Mouse (Mus musculus) cerebellum, postnatal 14 days (tissue): Measurements from ENCODE around the gene Cox10.

Experiments
- DNase-seq, 2 experiments: peaks; one replicate each; pipeline ENCODE4 v3.0.0; 2021; ENCODE audit warnings: mixed read lengths in 2 of 2

The Cox10 gene

DNA sequence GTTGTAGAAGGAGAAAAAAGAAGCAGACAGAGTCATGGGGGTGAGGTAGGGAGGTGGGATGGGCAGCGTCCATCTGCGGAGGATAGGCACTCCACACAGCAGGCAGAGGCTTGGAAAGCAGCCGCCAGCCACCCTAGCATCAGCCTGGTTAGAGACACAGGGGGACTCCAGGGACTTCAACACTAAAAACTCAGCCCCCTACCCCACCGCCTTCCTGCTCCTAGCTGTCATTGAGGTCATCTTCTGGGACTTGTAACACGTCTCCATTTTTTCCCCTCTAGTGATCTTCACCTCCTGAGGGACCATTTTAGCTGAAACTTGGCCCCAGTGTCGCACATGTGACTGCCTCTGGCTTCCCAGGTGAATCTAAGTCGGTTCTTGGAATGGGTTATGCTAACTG, 88.5 kb downstream of the Cox10 start:
- DNase-seq: no peak

DNA sequence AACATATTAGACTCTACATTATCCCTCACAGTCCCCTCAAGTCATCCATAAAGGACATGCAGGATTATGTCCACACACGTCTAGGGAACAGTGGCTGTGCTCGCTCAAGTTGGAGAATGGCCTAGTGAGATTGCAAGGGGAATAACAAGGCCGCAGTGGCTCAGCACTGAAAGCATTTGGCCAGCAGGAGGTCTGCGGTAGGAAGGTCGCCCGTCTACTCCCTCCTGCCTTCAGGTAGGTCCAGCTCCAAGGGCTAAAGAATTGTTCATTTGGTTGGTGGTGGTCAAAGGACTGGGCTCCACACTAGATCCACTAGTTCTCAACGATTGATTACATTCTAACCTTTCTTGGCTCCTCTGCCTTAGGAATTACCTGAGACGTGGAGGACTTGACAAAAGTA, 89.0 kb downstream of the Cox10 start:
- DNase-seq: no peak

DNA sequence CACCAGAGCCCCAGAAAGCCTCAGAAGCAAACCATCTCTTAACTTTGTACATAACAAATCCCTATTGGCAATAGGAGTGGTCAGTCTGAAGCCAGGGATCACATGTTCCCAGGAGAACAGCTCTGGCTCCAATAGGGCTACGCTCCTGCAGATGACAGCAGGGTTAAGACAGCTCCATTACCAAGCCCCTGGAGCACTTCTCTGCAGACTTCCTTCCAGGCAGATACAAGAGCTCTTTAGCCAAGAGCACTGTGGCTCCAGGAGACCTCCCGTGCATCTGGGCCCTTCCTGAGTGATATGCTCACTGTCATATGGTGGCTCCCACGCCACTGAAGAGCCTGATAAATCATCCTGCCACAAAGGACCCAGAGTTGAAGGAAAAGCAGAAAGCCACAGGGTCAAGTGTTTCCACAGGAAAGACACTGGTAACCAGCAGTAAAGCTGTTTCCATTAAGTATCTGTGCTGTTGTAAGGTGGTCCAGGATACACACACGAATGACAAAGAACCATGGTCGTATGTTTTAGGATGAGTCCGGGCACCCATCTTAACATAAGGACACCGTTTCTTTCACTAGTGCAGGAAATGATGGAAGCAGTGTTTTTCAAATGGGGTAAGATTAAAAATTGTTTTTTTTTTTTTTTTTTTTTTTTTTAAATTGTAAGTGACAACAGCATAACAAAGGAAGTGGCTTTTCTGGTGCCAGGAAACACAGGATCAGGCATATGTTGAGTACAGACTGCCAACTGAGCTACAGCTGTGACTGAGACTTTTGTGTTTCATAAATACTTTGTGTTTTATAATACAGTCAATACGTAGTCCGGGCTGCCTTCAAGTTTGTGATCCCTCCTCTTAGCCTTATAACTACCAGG, 90.0 kb downstream of the Cox10 start:
- DNase-seq: no peak

GRCm38 (mm10) chr11:63988031-63988665, 91.1 kb downstream of the Cox10 start:
- no peak for DNase-seq

DNA sequence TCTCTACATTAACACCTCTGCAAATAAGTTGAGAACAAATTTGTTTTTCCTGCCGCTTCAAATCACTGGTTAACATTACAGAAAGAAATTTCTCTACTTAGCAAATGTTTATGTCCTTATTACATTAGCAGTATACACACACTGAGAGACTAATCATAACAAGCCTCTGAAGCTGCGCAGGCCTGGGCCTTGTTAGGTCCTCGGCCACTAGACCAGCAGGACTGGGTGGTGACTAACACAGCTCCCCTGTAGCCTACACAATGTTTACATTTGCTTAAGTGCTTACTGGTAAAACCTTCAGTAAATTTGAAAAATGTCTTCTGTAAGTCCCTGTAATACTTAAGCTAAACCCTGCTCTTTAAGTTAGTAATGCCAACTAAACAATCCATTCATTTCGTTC, 92.6 kb downstream of the Cox10 start:
- DNase-seq: no peak

DNA sequence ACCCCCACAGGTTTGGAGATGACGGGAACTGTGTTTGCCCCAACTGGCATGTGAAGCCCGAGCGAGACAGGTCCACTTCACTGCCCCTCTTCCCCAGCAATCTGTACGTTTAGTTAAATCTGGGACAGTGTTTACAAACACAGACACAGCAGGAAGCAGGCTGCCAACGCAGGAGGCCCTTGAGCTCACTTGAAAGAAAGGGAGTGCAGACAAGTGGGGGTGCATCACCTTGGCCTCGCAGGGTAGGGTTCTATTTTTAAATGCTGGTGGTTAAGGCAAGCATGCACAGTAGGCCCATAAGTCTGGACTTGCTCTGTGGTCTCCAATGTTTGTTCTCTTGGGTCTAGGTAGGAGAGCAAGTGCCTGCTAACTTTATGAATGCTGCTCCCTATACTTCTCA, 93.8 kb downstream of the Cox10 start:
- DNase-seq: no peak

GRCm38 (mm10) chr11:63984622-63985168, 94.6 kb downstream of the Cox10 start:
- no peak for DNase-seq

GRCm38 (mm10) chr11:63977741-63978140, 101.5 kb downstream of the Cox10 start:
- no peak for DNase-seq

DNA sequence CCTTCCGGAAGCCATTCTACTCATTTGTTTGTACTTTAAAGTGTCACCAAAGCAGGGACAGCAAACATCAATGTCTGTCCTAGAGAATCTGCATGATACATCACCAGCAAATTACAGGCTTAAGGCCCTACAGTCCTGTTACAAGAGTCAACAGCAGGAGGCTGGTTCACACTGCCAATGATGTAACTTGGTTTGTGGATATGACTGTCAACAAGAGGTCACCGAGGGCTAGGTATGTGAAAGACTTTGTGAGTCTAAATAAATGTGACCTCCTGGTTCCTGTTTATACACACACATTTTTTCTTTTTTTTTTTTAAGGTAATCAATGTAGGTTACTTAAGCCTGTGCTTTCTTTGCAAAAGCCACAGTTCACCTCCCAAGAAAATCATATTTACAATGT, 102.5 kb downstream of the Cox10 start:
- DNase-seq: no peak

GRCm38 (mm10) chr11:63975260-63975899, 103.9 kb downstream of the Cox10 start:
- DNase-seq: no peak

- no peak for DNase-seq
Measured at GRCm38 (mm10) chr11:63973973-63974372, 105.3 kb downstream of the Cox10 start.

GRCm38 (mm10) chr11:63971462-63971861, 107.8 kb downstream of the Cox10 start:
- no peak for DNase-seq

DNA sequence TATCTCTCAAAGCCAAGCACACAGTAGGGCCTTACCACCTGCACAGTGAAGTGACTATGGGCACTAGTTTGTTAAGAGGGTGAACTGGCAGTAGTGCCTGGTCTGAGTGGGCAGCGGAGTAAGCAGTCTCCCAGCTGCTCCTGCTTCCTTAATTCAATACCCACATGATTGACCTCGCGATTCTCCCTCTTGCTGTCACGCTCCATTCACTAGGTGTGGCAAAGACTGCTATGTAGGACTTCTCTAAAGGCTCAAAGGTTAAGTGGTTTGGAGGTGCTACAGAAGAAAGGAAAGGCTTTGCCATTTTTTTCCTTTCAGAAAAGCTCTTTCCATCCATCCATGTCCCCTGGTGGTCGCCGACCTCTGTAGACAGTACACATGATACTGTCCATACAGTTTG, 108.5 kb downstream of the Cox10 start:
- DNase-seq: no peak

DNA sequence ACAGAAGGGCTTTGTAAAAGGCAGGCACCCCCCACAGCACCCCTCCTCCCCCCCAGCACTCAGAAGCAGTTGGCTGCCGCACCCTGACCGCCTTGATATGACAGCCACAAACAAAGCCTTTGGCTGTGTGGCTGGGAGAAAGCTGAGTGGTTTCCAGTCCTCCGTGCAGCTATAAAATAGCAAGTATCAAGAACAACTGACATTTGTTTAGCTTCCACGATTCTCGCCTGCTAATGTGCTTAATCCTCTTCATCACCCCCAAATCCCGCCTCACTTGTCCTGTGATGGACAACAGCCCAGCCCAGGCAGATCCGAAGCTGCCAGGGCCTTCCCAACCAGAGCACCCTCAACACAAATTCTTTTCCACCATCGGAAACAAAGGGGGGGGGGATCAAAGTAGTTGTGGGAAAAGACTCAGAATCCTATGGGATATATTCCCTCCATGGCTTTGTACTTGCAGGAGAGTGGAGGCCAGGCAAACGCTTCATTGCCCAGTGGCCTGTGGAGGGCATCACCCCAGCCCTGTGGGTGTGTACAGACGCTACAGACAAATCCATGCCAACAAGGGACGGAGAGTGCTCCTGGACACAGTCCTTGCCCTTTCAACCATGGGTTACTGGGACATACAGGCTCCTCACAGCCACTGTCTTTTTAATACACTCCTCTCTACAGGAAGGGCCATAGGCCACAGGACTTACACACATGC, 109.9 kb downstream of the Cox10 start:
- no peak for DNase-seq

GRCm38 (mm10) chr11:63968388-63969035, 110.8 kb downstream of the Cox10 start:
- no peak for DNase-seq

GRCm38 (mm10) chr11:63967641-63968387, 111.5 kb downstream of the Cox10 start:
- no peak for DNase-seq

DNA sequence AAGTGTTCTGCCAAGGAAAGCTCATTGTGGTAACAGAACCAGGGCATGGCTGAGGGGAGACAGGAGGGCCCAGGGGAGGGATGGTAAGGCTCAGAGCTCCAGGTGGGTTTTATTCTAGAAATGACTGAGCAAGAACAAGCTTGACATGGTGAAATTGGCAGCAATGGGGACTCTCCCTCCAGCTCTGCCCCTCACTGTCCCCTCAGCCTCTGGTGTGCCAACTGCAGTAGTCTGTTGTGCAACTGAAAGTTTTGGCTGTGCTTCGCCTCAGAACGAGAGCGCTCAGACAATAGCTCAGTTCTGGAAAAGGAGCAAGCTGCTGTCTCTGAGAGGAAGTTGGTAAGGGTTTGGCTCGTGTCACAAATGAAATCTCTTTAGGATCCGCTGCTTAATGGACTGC, 113.8 kb downstream of the Cox10 start:
- DNase-seq: no peak

DNA sequence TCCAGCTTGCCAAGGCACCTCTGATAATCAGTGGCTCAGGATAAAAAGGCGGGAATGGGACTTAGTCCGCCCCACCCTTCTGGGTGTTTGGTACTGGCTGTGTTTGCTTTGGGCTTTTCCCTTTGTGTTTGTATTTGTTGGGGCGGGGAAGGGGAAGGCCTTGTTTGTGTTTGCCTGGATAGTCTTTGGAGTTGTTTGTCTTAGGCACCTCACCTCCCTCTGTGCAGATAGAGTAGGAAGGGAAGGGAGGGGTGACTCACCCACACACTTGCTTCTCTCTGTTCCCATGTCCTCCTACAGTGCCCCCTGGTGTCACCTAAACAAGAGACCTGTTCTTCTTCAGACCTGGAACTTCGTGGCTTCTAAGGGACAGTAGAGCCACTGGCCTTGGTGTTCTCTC, 122.1 kb downstream of the Cox10 start:
- no peak for DNase-seq

- no peak for DNase-seq
Measured at GRCm38 (mm10) chr11:63956748-63957147, 122.5 kb downstream of the Cox10 start.

GRCm38 (mm10) chr11:63953887-63954286, 125.4 kb downstream of the Cox10 start:
- DNase-seq: no peak

DNA sequence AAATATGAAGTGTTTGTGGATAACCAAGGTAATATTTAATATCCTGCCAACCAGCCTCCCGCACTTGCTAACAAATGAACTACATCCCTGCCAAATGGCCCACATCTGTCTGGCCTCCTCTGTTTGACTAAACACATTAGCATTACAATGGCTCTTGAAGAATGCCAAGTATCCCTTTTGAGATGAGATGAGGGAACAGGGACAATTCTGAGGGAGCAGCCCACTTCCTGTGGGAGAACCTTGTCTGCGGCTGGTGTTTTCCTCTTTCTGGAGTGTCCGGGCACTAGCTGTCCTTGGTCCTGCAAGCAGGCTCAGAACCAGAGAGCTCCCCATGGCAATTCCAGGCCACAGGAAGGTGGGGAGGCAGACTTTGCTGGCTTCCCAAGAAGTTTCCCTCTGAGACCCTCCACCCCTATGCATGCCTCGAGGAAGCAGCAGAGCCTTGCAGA, 126.5 kb downstream of the Cox10 start:
- DNase-seq: no peak
